Mouse (Mus musculus): ENCODE data around the gene Lrrc74a. TPM values are rescaled to one million over a fixed set of nuclear protein-coding genes. Genes with fewer than 3 reads are reported as not detected.

Gene Lrrc74a
- total RNA-seq (2018; cell fraction: chromatin; rRNA removed): not detected
- not detected for total RNA-seq (2018; cell fraction: cytosol; rRNA removed)
- not detected for total RNA-seq (2018; cell fraction: nucleus; rRNA removed)
- not detected in 3 replicates for polyA plus RNA-seq (2018)

- WGBS (ENCODE audit: missing documents): 90% methylated on average over 8 of the region's 8 CpGs
- Histone ChIP-seq H3K79me2 (ENCODE audit: inconsistent target) (no peaks in the 10 kb centered on the region), H3K27ac (no peak within 1 kb of the TSS), H3K4me3 (ENCODE audit: inconsistent target) (no peak within 1 kb of the TSS), H3K36me3 (ENCODE audit: inconsistent target) (no peaks in the 10 kb centered on the region)
These were observed at the start of gene Lrrc74a for GRCm38 (mm10) chr12:86734319-86734810. Gene Lrrc74a (plus strand): TSS chr12:86734369.

GRCm38 (mm10) chr12:86685275-86685674, 48.9 kb upstream of the Lrrc74a start:
- H3K4me3 ChIP-seq (ENCODE audit: inconsistent target): no peak overlapping the region
- no peaks in the 10 kb centered on the region for H3K36me3 ChIP-seq (ENCODE audit: inconsistent target)
- no peaks in the 10 kb centered on the region for H3K79me2 ChIP-seq (ENCODE audit: inconsistent target)
- H3K27ac ChIP-seq: no peak overlapping the region
- 97% methylated on average over 9 of the region's 9 CpGs for WGBS (ENCODE audit: missing documents)

- Histone ChIP-seq H3K79me2 (ENCODE audit: inconsistent target) (no peaks in the 10 kb centered on the region), H3K27ac (no peak overlapping the region), H3K4me3 (ENCODE audit: inconsistent target) (no peak overlapping the region), H3K36me3 (ENCODE audit: inconsistent target) (no peaks in the 10 kb centered on the region)
- 28% methylated on average over 13 of the region's 13 CpGs for WGBS (ENCODE audit: missing documents)
These were observed 47.4 kb upstream of the Lrrc74a start for GRCm38 (mm10) chr12:86686551-86687330.

GRCm38 (mm10) chr12:86687445-86687955, 46.7 kb upstream of the Lrrc74a start:
- no peak overlapping the region for H3K27ac ChIP-seq
- H3K36me3 ChIP-seq (ENCODE audit: inconsistent target): no peaks in the 10 kb centered on the region
- no peak overlapping the region for H3K4me3 ChIP-seq (ENCODE audit: inconsistent target)
- H3K79me2 ChIP-seq (ENCODE audit: inconsistent target): no peaks in the 10 kb centered on the region
- 49% methylated on average over 4 of the region's 4 CpGs for WGBS (ENCODE audit: missing documents)

GRCm38 (mm10) chr12:86687971-86688573, 46.1 kb upstream of the Lrrc74a start:
- no peaks in the 10 kb centered on the region for H3K79me2 ChIP-seq (ENCODE audit: inconsistent target)
- no peaks in the 10 kb centered on the region for H3K36me3 ChIP-seq (ENCODE audit: inconsistent target)
- no peak overlapping the region for H3K27ac ChIP-seq
- H3K4me3 ChIP-seq (ENCODE audit: inconsistent target): no peak overlapping the region
- WGBS (ENCODE audit: missing documents): 86% methylated on average over 4 of the region's 4 CpGs

- WGBS (ENCODE audit: missing documents): 97% methylated on average over 27 of the region's 27 CpGs
- no peak overlapping the region for H3K27ac ChIP-seq
- H3K4me3 ChIP-seq (ENCODE audit: inconsistent target): no peak overlapping the region
- no peaks in the 10 kb centered on the region for H3K79me2 ChIP-seq (ENCODE audit: inconsistent target)
- H3K36me3 ChIP-seq (ENCODE audit: inconsistent target): no peaks in the 10 kb centered on the region
These were observed 45.3 kb upstream of the Lrrc74a start for GRCm38 (mm10) chr12:86688917-86689316.

- 52% methylated on average over 12 of the region's 12 CpGs for WGBS (ENCODE audit: missing documents)
These were observed 43.3 kb upstream of the Lrrc74a start for GRCm38 (mm10) chr12:86690700-86691485.

GRCm38 (mm10) chr12:86692471-86693356, 41.5 kb upstream of the Lrrc74a start:
- Histone ChIP-seq H3K79me2 (ENCODE audit: inconsistent target) (no peaks in the 10 kb centered on the region), H3K36me3 (ENCODE audit: inconsistent target) (no peaks in the 10 kb centered on the region), H3K27ac (no peak overlapping the region), H3K4me3 (ENCODE audit: inconsistent target) (no peak overlapping the region)
- WGBS (ENCODE audit: missing documents): 80% methylated on average over 5 of the region's 5 CpGs

More at GRCm38 (mm10) chr12:86690700-86691485, 43.3 kb upstream of the Lrrc74a start:
- Histone ChIP-seq H3K36me3 (ENCODE audit: inconsistent target) (no peaks in the 10 kb centered on the region), H3K79me2 (ENCODE audit: inconsistent target) (no peaks in the 10 kb centered on the region), H3K4me3 (ENCODE audit: inconsistent target) (no peak overlapping the region), H3K27ac (no peak overlapping the region)

GRCm38 (mm10) chr12:86693389-86693788, 40.8 kb upstream of the Lrrc74a start:
- no peaks in the 10 kb centered on the region for H3K79me2 ChIP-seq (ENCODE audit: inconsistent target)
- H3K27ac ChIP-seq: no peak overlapping the region
- H3K4me3 ChIP-seq (ENCODE audit: inconsistent target): no peak overlapping the region
- no peaks in the 10 kb centered on the region for H3K36me3 ChIP-seq (ENCODE audit: inconsistent target)

- WGBS (ENCODE audit: missing documents): 60% methylated on average over 1 of the region's 1 CpGs
- Histone ChIP-seq H3K36me3 (ENCODE audit: inconsistent target) (no peaks in the 10 kb centered on the region), H3K4me3 (ENCODE audit: inconsistent target) (no peak overlapping the region), H3K79me2 (ENCODE audit: inconsistent target) (no peaks in the 10 kb centered on the region), H3K27ac (peak overlapping the region; percentile 25)
These were observed 39.7 kb upstream of the Lrrc74a start for GRCm38 (mm10) chr12:86694441-86694840.

- Histone ChIP-seq H3K4me3 (ENCODE audit: inconsistent target) (no peak overlapping the region), H3K27ac (no peak overlapping the region), H3K79me2 (ENCODE audit: inconsistent target) (no peaks in the 10 kb centered on the region), H3K36me3 (ENCODE audit: inconsistent target) (no peaks in the 10 kb centered on the region)
- WGBS (ENCODE audit: missing documents): 94% methylated on average over 2 of the region's 2 CpGs
These were observed 36.2 kb upstream of the Lrrc74a start for GRCm38 (mm10) chr12:86697996-86698395.

- no peaks in the 10 kb centered on the region for H3K36me3 ChIP-seq (ENCODE audit: inconsistent target)
- H3K4me3 ChIP-seq (ENCODE audit: inconsistent target): no peak overlapping the region
- no peaks in the 10 kb centered on the region for H3K79me2 ChIP-seq (ENCODE audit: inconsistent target)
- no peak overlapping the region for H3K27ac ChIP-seq
These were observed 35.6 kb upstream of the Lrrc74a start for GRCm38 (mm10) chr12:86698537-86698936.

- H3K36me3 ChIP-seq (ENCODE audit: inconsistent target): no peaks in the 10 kb centered on the region
- H3K4me3 ChIP-seq (ENCODE audit: inconsistent target): no peak overlapping the region
- WGBS (ENCODE audit: missing documents): 83% methylated on average over 19 of the region's 19 CpGs
These were observed 33.9 kb upstream of the Lrrc74a start for GRCm38 (mm10) chr12:86699965-86700926.

More at GRCm38 (mm10) chr12:86699965-86700926, 33.9 kb upstream of the Lrrc74a start:
- H3K27ac ChIP-seq: no peak overlapping the region
- H3K79me2 ChIP-seq (ENCODE audit: inconsistent target): no peaks in the 10 kb centered on the region
